Mouse (Mus musculus) neutrophil, adult 5-6 weeks (primary cell): ENCODE data around the gene Mia. TPM values are rescaled to one million over a fixed set of nuclear protein-coding genes. Genes with fewer than 3 reads are reported as not detected.

Source experiments
- ATAC-seq: fragments of 151-379, 151-347 bp; 2 replicates; pipeline ENCODE4 v1.8.0; 2017; ENCODE audit warnings: mild to moderate bottlenecking, moderate TSS enrichment; ENCODE audit not compliant: insufficient number of reproducible peaks, poor library complexity, low FRiP score, severe bottlenecking; ENCODE audit errors: extremely low read depth
- total RNA-seq: library from RNA; stranded (forward); fragments of 200-1000 nt; gene quantifications from 2 replicates; pipeline ENCODE4 v1.2.3, GENCODE M21; 2017

Mia gene
- total RNA-seq: 1.4 TPM in 1 of 2 replicates, not detected in the other

DNA sequence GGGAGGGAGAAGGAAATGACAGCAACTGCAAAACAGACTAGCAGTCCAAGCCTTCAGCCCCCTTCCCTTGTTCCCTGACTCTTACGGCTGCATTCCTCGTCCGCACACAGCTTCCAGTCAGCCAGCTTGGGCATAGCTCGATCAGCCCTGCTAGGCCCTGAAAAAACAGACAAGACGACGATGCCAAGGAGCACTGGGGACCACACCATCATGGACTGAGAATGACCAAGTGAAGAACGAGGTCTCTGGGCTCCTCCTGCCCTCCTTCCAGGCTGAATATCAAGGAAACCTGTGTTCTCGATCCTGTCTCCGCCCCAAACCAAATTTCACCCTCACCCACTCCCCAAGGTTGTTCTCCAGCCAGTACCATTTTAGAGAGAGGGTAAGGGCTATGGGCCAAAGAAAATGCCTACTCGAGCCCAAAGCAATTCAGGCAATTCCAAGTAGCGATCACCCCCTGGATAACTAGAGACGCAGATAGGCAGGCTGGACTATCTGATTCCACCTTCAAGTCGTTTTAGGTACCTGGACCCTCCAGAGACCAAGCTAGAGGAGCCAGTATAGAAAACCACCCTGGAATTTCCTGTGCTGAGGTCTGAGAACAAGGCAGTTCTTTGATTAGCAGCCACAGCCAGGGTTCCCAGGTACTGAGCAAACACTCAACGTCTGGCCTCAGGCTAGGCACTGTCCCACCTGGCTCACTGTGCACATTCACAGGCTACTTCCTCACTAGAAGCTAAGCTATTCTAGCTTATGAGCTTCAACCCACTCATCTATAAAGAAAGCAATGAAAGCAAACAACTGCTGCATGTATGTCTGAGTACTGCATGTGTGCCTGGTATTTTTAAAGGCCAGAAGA, at the start of gene Mia, which contains the start of gene Gm21983:
Gene Mia (minus strand): TSS at position 321 of the 859 bp plus-strand sequence.
Gene Gm21983 (minus strand): TSS at position 250 of the 859 bp plus-strand sequence.
- no peak for ATAC-seq

- no peak for ATAC-seq
These were observed 47.9 kb upstream of the Mia start for GRCm38 (mm10) chr7:27228865-27229264.

- peak; percentile 84 for ATAC-seq
These were observed 47.4 kb upstream of the Mia start, which contains the start of gene Itpkc for GRCm38 (mm10) chr7:27228281-27228821. Gene Itpkc (minus strand): TSS chr7:27228661.

- ATAC-seq: no peak
These were observed 46.7 kb upstream of the Mia start for GRCm38 (mm10) chr7:27227676-27228075.

GRCm38 (mm10) chr7:27227276-27227675, 46.3 kb upstream of the Mia start:
- no peak for ATAC-seq

DNA sequence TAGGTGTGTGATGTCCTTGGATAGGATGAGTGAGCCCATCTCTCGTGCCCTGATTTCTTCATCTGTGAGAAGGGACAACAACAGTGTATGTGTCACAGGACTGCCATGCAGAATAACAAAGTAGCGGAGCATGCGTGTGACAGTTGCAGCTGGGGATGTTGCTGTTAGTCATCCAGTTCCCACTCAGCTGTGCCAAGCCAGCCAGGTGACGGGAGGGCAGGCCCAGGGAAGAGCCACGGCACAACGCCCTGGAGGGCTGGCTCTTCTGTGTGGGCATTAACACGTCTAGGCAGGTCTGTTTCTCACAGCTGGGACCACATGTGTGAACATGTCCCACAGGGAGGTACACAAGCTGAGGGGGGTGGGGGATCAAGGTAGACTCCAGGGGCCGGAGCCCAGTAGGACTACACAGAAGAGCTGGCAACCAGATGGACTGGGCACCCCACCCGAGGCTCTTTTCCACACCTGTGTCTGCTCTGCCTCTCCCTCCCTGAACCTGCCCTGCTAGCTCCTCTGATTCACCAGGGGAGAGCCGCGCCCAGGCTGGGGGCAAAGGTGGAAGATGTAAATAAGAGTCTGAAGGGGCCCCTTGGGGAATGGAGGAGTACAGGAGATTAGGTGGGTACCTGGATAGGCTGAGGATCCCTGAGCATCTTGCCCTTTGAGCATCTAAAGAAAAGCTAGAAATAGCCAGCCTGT, 44.1 kb upstream of the Mia start:
- no peak for ATAC-seq

- no peak for ATAC-seq
These were observed 41.6 kb upstream of the Mia start for GRCm38 (mm10) chr7:27222538-27222937.

- no peak for ATAC-seq
These were observed 41.0 kb upstream of the Mia start for GRCm38 (mm10) chr7:27221939-27222338.

DNA sequence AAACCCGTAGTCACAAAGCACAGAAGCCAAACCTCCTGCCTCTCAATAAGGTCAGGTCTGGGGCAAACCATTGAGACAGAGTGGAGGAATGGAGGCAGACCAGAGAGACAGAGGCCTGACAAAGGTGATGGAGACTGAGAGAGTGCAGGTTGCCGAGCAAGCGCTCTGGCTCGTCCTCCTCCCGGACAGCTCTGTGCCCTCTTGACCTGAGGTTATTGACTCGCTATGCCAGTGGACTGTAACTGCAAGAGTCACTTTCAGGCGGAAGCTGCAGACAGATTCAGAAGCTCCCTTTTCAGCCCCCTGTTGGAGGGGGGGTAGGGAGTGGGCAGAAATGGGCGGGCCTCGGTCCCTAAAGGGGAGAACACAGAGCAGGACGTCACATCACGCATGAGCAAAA, 39.0 kb upstream of the Mia start:
- no peak for ATAC-seq

- no peak for ATAC-seq
These were observed 37.6 kb upstream of the Mia start for GRCm38 (mm10) chr7:27218586-27218985.

GRCm38 (mm10) chr7:27212626-27213025, 31.7 kb upstream of the Mia start:
- ATAC-seq: no peak

DNA sequence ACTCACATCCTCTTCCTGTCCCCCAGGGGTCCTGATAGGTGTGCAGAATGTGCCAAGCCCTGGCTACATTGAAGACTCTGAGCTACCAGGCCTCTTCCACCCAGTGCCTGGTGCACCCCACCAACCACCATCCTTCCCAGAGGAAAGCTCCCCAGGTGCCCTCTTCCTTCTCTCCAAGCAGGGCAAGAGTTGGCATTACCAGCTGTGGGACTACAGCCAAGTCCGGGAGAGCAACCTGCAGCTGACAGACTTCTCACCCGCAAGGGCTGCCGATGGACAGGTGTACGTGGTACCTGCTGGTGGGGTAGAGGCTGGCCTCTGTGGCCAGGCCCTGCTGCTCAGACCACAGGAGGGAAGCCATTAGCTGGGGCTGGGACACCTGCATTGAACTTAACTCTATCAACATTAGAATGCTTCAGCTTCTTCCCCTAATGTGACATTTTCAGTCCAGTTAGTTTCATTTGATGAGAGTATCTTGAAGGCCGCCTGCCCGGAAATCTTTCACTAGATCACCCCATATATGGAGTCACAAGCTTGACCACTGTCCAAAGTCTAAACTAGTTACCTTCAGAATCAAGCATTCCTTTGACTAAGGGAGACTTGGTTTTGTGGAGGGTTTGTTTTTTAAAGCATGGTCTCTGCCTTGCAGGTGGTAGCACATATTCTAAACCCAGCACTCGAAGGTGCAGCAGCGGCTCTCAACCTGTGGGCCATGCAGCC, 22.9 kb upstream of the Mia start:
- ATAC-seq: no peak

DNA sequence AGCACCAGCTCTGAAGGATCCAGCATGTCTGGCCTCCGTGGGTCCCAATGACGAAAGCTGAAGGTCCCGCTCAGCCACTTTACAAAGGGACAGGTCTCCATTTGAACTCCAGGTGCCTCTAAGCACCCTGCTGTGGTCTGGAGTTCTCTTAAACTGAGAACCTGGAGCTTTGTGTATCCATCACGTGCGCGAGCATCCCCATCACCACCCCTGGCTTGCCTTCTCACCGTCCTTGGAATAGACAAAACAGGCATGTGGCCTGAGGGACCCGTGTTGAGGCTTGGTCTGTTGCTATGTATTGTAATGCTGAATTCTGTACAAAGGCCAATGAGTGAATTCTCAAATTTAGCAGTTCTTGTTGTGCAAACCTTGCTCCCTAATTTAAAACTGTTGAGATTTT, 17.8 kb upstream of the Mia start:
- no peak for ATAC-seq

GRCm38 (mm10) chr7:27198355-27198754, 17.4 kb upstream of the Mia start:
- no peak for ATAC-seq

- ATAC-seq: no peak
These were observed 16.7 kb upstream of the Mia start for GRCm38 (mm10) chr7:27197634-27198033.

DNA sequence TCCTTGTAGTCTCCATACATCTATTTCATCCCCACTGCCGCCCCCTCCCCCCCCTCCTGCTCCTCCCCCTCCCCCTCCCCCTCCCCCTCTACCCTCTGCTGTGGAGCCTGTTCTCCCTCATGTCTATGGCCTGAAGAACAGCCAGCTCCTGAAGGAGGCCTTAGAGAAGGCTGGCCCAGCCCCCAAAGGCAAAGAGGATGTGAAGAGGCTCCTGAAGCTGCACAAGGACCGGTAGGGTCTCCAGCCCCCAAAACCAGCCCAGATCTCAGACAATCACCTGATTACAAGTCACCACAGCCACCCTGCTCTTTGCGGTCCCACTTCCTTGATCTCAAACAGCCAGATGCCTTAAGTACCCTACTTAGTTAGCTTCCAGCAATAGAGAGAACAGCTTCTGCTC, 16.2 kb upstream of the Mia start:
- ATAC-seq: no peak

DNA sequence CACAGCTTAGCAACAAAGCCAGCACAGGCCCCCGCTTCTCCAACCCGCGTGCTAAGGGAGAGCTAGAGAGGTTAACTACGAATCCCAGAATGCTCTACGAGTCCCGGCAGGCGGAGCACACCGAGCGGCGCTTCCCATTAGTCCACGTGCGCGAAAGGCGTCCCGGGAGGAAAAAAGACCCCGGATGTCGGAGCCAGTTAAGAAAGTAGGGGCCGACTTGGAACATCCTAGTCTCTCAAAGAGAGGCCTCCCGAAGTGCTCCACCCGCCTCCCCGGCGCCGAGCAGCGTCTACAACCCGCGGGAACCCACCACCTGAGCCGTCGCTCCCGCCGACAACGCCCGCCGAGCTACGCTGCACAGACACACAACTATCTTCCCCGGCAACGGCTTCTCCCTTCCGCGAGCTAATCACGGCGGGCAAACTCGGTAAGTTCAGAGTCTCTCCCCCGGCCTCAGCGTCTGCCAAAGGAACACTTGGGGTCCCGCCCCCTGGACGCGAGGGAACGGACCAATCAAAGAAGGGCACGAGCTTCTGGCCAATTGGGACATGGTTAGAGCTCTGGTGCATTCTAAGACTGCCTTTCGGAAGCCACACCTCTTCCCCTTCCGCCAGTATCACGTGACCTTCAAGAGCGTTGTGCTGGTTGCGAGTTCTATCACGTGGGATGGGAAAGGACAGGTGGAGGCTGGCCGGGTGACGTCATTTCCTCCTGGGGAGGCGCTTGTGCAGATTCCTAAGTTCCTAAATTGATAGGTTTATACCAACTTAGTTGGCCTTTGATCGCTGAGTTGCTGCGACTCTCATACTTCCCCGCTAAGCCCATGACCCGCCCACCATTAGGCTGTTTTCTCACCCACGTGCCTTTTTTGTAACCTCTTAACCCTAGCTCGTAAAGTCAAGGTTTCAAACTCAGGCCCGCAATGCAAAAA, 15.0 kb upstream of the Mia start, which contains the start of the genes BC024978 and Snrpa:
Gene BC024978 (plus strand): TSS at position 101 of the 931 bp plus-strand sequence.
Gene Snrpa (minus strand): TSS at position 591 of the 931 bp plus-strand sequence.
- ATAC-seq: peak; percentile 96

- no peak for ATAC-seq
These were observed 12.8 kb upstream of the Mia start for GRCm38 (mm10) chr7:27193731-27194130.
